Mouse (Mus musculus) embryonic fibroblast, embryonic 13.5 days (primary cell): ENCODE data around the gene Trappc13.

Experiments
- CTCF ChIP-seq: IDR thresholded peaks from 2 replicates; pipeline ENCODE4 v1.5.1; 2011; ENCODE audit warnings: mild to moderate bottlenecking, control low read depth, low read length, moderate library complexity, borderline replicate concordance; ENCODE audit not compliant: insufficient read depth
- POLR2A ChIP-seq: IDR thresholded peaks from 2 replicates; pipeline ENCODE4 v1.6.1; 2011; ENCODE audit warnings: low read depth, mild to moderate bottlenecking, control low read depth, low read length, moderate library complexity

- TF ChIP-seq POLR2A: peak; percentile 96
- no peak for TF ChIP-seq CTCF
Observed at GRCm38 (mm10) chr13:104178650-104179121, 417 bp upstream of the Trappc13 start, which contains the start of gene Trim23.
